Mouse (Mus musculus): Measurements from ENCODE around the gene Dbp.
A peak's percentile ranks its signal among the peaks of the same experiment; 100 is the strongest.

Gene Dbp

GRCm38 (mm10) chr7:45727625-45728024 lies 22.7 kb downstream of the Dbp start:
- DNase-seq: no peak

GRCm38 (mm10) chr7:45730727-45731431 lies 26.0 kb downstream of the Dbp start:
- DNase-seq: peak; percentile 79 to 82

GRCm38 (mm10) chr7:45733477-45733876 lies 28.6 kb downstream of the Dbp start:
- peak in 1 of 2 experiments; percentile 32 for DNase-seq

- peak; percentile 57 to 88 for DNase-seq
These were observed 34.4 kb downstream of the Dbp start for GRCm38 (mm10) chr7:45739162-45739763.

- DNase-seq: no peak
These were observed 34.9 kb downstream of the Dbp start for GRCm38 (mm10) chr7:45739820-45740219.

GRCm38 (mm10) chr7:45741308-45741707 lies 36.4 kb downstream of the Dbp start:
- DNase-seq: no peak

- no peak for DNase-seq
These were observed 36.9 kb downstream of the Dbp start for GRCm38 (mm10) chr7:45741777-45742176.

- DNase-seq: peak; percentile 43 to 50
These were observed 37.5 kb downstream of the Dbp start for GRCm38 (mm10) chr7:45742338-45742737.

- peak; percentile 73 to 91 for DNase-seq
These were observed 39.5 kb downstream of the Dbp start for GRCm38 (mm10) chr7:45744387-45744786.

GRCm38 (mm10) chr7:45746518-45746917 lies 41.6 kb downstream of the Dbp start:
- DNase-seq: no peak

GRCm38 (mm10) chr7:45747450-45747849 lies 42.6 kb downstream of the Dbp start:
- no peak for DNase-seq

- DNase-seq: no peak
These were observed 43.2 kb downstream of the Dbp start for GRCm38 (mm10) chr7:45748110-45748509.

- no peak for DNase-seq
These were observed 44.5 kb downstream of the Dbp start for GRCm38 (mm10) chr7:45749401-45749800.

GRCm38 (mm10) chr7:45750162-45750561 lies 45.3 kb downstream of the Dbp start:
- no peak for DNase-seq

- no peak for DNase-seq
These were observed 50.8 kb downstream of the Dbp start for GRCm38 (mm10) chr7:45755703-45756102.

- DNase-seq: peak; percentile 67 to 83
These were observed 54.5 kb downstream of the Dbp start for GRCm38 (mm10) chr7:45759400-45759799.
